Mouse (Mus musculus) hindbrain, embryonic 14.5 days (tissue): ENCODE data around the gene Poc1a. TPM values are rescaled to one million over a fixed set of nuclear protein-coding genes. Genes with fewer than 3 reads are reported as not detected.

Experiments used
- ATAC-seq: fragments of 200-750 bp; cut with Nextera tagmentation; 2 replicates; pipeline ENCODE4 v1.8.0; 2017; ENCODE audit warnings: moderate number of reproducible peaks, mild to moderate bottlenecking, moderate TSS enrichment, moderate library complexity; ENCODE audit not compliant: low FRiP score
- DNase-seq: peaks from one replicate; pipeline ENCODE4 v3.0.0-alpha.2; 2015; ENCODE audit warnings: low spot score
- H3K27ac ChIP-seq: fragments of 300-500 bp; sonication (generic); 2 replicates; pipeline ENCODE4 v1.5.1; 2014; ENCODE audit warnings: mild to moderate bottlenecking, moderate library complexity
- H3K27me3 ChIP-seq: fragments of 300-500 bp; sonication (generic); 2 replicates; pipeline ENCODE4 v1.6.1; 2014; ENCODE audit warnings: mild to moderate bottlenecking, low read length, mixed read lengths; ENCODE audit not compliant: control insufficient read depth, insufficient read depth
- H3K36me3 ChIP-seq: fragments of 300-500 bp; sonication (generic); replicated peaks from 2 replicates; pipeline ENCODE4 v1.6.1; 2014; ENCODE audit not compliant: control insufficient read depth, insufficient read depth
- H3K4me1 ChIP-seq: fragments of 300-500 bp; sonication (generic); replicated peaks from 2 replicates; pipeline ENCODE4 v1.6.1; 2014; ENCODE audit warnings: antibody characterized with exemption, low read length, mixed read lengths; ENCODE audit not compliant: control insufficient read depth, insufficient read depth
- H3K4me2 ChIP-seq: fragments of 300-500 bp; sonication (generic); replicated peaks from 2 replicates; pipeline ENCODE4 v1.6.1; 2014; ENCODE audit warnings: mild to moderate bottlenecking, moderate library complexity
- H3K4me3 ChIP-seq: fragments of 300-500 bp; sonication (generic); replicated peaks from 2 replicates; pipeline ENCODE4 v1.5.1; 2014; ENCODE audit warnings: mild to moderate bottlenecking, low read length
- H3K9ac ChIP-seq: fragments of 300-500 bp; sonication (generic); 2 replicates; pipeline ENCODE4 v1.6.1; 2014
- H3K9me3 ChIP-seq: fragments of 300-500 bp; sonication (generic); 2 replicates; pipeline ENCODE4 v1.6.1; 2016; ENCODE audit warnings: low read length; ENCODE audit not compliant: control insufficient read depth
- WGBS: fragments of 180-500 bp; shearing (Covaris S2); extraction: QIAGEN DNeasy Blood & Tissue Kit; methylation state at CpG from one replicate; pipeline ENCODE4 v1.1.7; 2014; 5-methylcytosine and 5-hydroxymethylcytosine counted together
- polyA plus RNA-seq: library from polyadenylated mRNA; unstranded; fragments of >200 nt; fragmentation: Nextera tagmentation; extraction: Ambion mirVana; gene quantifications from 2 replicates; pipeline ENCODE4 v1.2.1, GENCODE M21; 2014

Poc1a gene
- polyA plus RNA-seq, 1 experiment from 2014 or later = 7.3 TPM

DNA sequence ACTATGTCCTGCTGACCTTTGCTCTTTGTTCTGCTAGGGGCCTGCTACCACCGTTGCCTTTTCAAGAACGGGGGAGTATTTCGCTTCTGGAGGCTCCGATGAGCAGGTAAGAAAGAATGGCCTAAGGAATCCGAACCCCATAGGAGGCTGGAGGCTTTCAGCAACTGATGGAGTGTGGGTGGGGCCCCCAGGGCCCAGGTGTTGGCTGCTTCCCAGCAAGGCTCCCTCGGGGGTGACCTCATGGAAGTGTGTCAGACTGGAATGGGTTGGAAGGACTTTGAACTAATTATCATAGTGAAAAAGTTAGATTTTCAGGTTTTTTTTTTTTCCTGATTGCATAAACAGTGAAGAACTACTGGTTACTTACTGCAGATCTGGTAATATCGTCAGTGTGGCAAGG lies 24.4 kb downstream of the Poc1a start:
- H3K27me3 ChIP-seq = no peaks in the 10 kb centered on the region
- no peak overlapping the region for H3K27ac ChIP-seq
- no peaks in the 10 kb centered on the region for H3K36me3 ChIP-seq
- no peak overlapping the region for H3K9ac ChIP-seq
- DNase-seq (no peak), ATAC-seq (no peak)
- no peak overlapping the region for H3K4me3 ChIP-seq
- no peak overlapping the region for H3K4me2 ChIP-seq
- WGBS = 68% methylated on average over 7 of the region's 7 CpGs
- no peaks in the 10 kb centered on the region for H3K9me3 ChIP-seq
- H3K4me1 ChIP-seq = no peaks in the 10 kb centered on the region

DNA sequence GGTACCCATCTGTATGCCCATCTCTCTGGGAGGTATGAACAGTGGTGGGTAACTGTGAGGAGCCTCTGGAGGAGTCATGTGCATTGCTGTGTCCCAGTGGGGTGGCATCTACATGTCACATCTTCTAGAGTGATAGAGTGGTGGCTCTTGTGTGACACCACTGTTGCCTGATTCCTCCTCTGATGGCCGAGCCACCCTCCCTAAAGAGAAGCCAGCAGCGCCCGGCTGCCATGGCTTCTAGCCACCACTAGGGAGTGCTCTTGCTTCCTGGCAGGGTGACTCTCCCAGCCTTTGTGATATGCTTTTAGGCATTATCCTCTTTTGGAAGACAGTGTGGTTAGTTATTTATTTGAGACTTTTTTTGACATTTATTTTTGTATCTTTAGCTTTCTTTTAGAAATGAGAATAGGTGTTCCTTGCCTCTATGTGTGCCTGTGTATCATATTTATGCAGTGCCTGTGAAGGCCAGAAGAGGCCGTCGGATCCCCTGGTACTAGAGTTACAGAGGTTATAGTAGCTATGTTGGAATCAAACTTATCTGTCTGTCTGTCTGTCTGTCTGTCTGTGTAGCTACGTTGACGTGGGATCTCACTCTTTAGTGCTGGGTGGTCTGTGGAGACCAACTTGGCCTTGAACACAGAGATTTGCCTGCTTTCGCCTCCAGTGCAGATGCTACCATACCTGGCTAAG lies 25.9 kb downstream of the Poc1a start:
- H3K4me1 ChIP-seq = no peaks in the 10 kb centered on the region
- H3K4me2 ChIP-seq = no peak overlapping the region
- WGBS = 49% methylated on average over 8 of the region's 8 CpGs
- no peaks in the 10 kb centered on the region for H3K36me3 ChIP-seq
- no peaks in the 10 kb centered on the region for H3K27me3 ChIP-seq
- no peak overlapping the region for H3K9ac ChIP-seq
- H3K27ac ChIP-seq = no peak overlapping the region
- peak; percentile 86 for DNase-seq
- no peaks in the 10 kb centered on the region for H3K9me3 ChIP-seq
- peak; percentile 6; the same call in 1 of the 2 replicates for ATAC-seq
- H3K4me3 ChIP-seq = no peak overlapping the region

- no peaks in the 10 kb centered on the region for H3K27me3 ChIP-seq
- no peaks in the 10 kb centered on the region for H3K36me3 ChIP-seq
- H3K27ac ChIP-seq = no peak overlapping the region
- DNase-seq (no peak), ATAC-seq (no peak)
- H3K4me1 ChIP-seq = no peaks in the 10 kb centered on the region
- no peak overlapping the region for H3K4me2 ChIP-seq
- no peaks in the 10 kb centered on the region for H3K9me3 ChIP-seq
- 94% methylated on average over 5 of the region's 5 CpGs for WGBS
- no peak overlapping the region for H3K9ac ChIP-seq
- H3K4me3 ChIP-seq = no peak overlapping the region
These were observed 27.3 kb downstream of the Poc1a start for GRCm38 (mm10) chr9:106308151-106308550.

DNA sequence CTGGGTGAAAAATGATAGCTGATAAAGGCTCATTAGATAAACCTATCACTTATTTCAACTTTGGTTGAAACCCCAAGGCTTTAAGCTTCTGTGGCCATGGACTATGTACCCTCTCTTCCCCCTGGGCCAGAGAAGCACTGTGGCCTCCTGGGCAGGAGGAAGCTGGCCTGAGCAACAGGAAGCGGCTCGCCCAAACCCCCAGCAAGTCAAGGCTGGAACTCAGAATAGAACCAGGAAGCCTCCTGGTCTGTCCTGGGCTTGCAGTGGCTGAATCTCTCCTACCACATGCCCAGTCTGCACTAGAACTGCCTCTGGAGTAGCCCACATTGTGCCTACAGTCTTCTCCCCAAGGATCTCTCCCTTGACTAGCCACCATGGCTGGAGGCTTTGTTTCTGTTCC lies 27.7 kb downstream of the Poc1a start:
- H3K27me3 ChIP-seq = no peaks in the 10 kb centered on the region
- H3K4me3 ChIP-seq = no peak overlapping the region
- no peak overlapping the region for H3K9ac ChIP-seq
- H3K27ac ChIP-seq = no peak overlapping the region
- WGBS = 88% methylated on average over 2 of the region's 2 CpGs
- no peaks in the 10 kb centered on the region for H3K4me1 ChIP-seq
- no peak overlapping the region for H3K4me2 ChIP-seq
- no peak for DNase-seq
- no peaks in the 10 kb centered on the region for H3K9me3 ChIP-seq
- no peaks in the 10 kb centered on the region for H3K36me3 ChIP-seq
- ATAC-seq = no peak

- Histone ChIP-seq H3K4me2 (no peak overlapping the region), H3K4me1 (no peaks in the 10 kb centered on the region), H3K9me3 (no peaks in the 10 kb centered on the region), H3K4me3 (no peak overlapping the region), H3K9ac (no peak overlapping the region), H3K27ac (no peak overlapping the region), H3K36me3 (no peaks in the 10 kb centered on the region), H3K27me3 (no peaks in the 10 kb centered on the region)
- ATAC-seq = no peak
- DNase-seq = no peak
- 90% methylated on average over 5 of the region's 5 CpGs for WGBS
These were observed 28.1 kb downstream of the Poc1a start for GRCm38 (mm10) chr9:106308983-106309382.

DNA sequence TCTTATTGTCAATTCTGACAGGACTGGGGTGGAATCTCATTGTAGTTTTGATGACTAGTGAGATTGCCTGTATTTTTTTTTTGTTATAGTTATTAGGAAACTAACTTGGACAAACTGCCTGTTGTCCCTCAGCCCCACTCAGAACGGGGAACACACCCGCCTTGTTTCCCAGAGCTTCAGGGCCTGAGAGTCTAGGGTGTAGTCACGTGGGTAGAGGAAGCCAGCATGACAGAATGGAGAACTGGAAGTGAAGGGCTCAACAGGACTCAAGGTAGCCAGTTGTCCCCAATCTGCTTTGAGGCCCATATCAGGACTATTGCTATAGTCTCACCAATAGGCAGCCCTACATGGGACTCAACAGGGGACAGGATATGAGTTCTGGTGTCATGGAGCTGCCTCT lies 29.0 kb downstream of the Poc1a start:
- no peaks in the 10 kb centered on the region for H3K4me1 ChIP-seq
- 90% methylated on average over 3 of the region's 3 CpGs for WGBS
- no peaks in the 10 kb centered on the region for H3K27me3 ChIP-seq
- ATAC-seq (no peak), DNase-seq (no peak)
- no peaks in the 10 kb centered on the region for H3K9me3 ChIP-seq
- H3K27ac ChIP-seq = no peak overlapping the region
- no peak overlapping the region for H3K9ac ChIP-seq
- H3K36me3 ChIP-seq = no peaks in the 10 kb centered on the region
- H3K4me2 ChIP-seq = no peak overlapping the region
- no peak overlapping the region for H3K4me3 ChIP-seq

DNA sequence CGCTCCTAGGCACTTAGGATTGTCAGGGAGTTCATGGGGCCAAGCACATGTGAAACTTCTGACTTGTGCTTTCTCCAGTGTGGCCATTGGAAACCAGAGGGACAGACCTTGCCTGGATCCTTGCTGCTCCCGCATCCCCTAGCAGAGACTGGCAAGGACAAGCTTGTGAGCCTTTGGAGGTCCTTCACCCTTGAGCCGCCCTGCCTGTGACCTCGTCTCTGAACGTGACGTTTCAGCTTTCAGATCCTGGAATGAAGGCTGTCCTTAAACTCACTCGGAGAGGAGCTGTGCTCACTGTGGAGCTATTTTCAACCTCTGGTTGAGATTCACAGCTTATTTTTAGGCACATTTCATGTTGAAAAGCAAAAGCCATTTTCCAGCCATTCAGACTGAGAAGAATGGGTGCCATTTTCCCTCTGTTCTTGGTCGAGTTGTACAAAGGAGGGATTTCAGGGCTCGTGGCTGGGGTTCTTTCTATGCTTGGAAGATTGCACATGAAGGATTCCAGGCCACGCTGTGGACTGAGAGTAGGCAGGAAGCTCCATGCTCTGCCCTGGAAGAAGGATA lies 30.8 kb downstream of the Poc1a start:
- DNase-seq = no peak
- Histone ChIP-seq H3K9ac (no peak overlapping the region), H3K4me2 (no peak overlapping the region), H3K4me3 (no peak overlapping the region), H3K27ac (no peak overlapping the region), H3K4me1 (no peaks in the 10 kb centered on the region), H3K9me3 (no peaks in the 10 kb centered on the region), H3K27me3 (no peaks in the 10 kb centered on the region), H3K36me3 (no peaks in the 10 kb centered on the region)
- ATAC-seq = no peak
- 78% methylated on average over 10 of the region's 10 CpGs for WGBS

DNA sequence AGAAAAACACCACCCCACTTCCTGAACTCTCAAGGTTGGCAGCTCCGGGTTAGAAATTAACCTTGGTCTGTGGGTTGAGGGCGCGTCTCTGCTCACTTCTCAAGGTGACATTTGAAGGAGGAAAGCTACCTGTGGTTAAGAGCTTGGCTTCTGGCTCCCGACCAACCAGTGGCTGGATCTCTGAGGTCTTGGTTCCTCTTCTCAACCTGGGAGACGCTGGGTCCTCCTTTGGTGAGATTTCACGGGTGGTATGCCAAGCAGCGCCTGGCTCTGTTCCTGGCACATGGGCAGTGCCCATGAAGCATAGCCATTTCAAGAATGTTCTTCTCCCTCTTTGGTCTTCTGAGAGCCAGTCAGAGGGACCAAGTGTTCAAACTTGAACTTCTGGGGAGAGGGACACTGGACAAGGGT lies 32.1 kb downstream of the Poc1a start:
- DNase-seq = no peak
- Histone ChIP-seq H3K4me2 (no peak overlapping the region), H3K36me3 (no peaks in the 10 kb centered on the region), H3K4me1 (no peaks in the 10 kb centered on the region), H3K4me3 (no peak overlapping the region), H3K27me3 (no peaks in the 10 kb centered on the region), H3K27ac (no peak overlapping the region), H3K9ac (no peak overlapping the region), H3K9me3 (no peaks in the 10 kb centered on the region)
- no peak for ATAC-seq
- WGBS = 97% methylated on average over 7 of the region's 7 CpGs

DNA sequence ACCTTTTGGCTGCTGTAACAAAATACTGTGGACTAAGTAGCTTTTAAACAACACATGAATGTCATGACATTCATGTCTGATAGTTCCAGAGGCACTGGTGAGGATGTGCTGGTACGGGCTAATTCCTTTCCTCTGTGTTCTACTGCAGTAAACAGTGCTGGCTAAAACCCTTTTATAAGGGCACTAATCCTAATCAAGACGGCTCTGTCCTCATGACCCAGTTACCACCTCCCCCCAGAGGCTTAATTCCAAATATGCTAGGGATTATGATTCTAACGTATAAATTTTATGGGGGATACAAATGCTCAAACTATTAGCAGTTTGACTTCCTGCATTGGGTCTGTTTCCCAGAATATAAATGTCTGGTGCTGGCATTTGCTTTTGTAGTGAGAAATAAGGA lies 33.3 kb downstream of the Poc1a start:
- Histone ChIP-seq H3K27me3 (no peaks in the 10 kb centered on the region), H3K4me2 (no peak overlapping the region), H3K4me3 (no peak overlapping the region), H3K4me1 (0 out of 2 replicates have a peak, but pooled peaks cover 7% of the 10 kb centered on the region), H3K36me3 (no peaks in the 10 kb centered on the region), H3K27ac (no peak overlapping the region), H3K9ac (no peak overlapping the region), H3K9me3 (no peaks in the 10 kb centered on the region)
- ATAC-seq (no peak), DNase-seq (no peak)
- WGBS = 70% methylated on average over 3 of the region's 3 CpGs
